Mouse (Mus musculus) neural tube, embryonic 12.5 days (tissue): ENCODE results near the gene Cib1. TPM values are rescaled to one million over a fixed set of nuclear protein-coding genes. Genes with fewer than 3 reads are reported as not detected.
A peak's percentile ranks its signal among the peaks of the same experiment; 100 is the strongest.

Experiments
- ATAC-seq: fragments of 200-750 bp; cut with Nextera tagmentation; 2 replicates; pipeline ENCODE4 v1.8.0; 2017; ENCODE audit warnings: low read depth, mild to moderate bottlenecking, moderate TSS enrichment, moderate library complexity; ENCODE audit not compliant: low FRiP score
- H3K27ac ChIP-seq: fragments of 300-500 bp; sonication (generic); 2 replicates; pipeline ENCODE4 v1.5.1; 2016
- H3K27me3 ChIP-seq: fragments of 300-500 bp; sonication (generic); replicated peaks from 2 replicates; pipeline ENCODE4 v1.6.1; 2016; ENCODE audit warnings: mild to moderate bottlenecking
- H3K36me3 ChIP-seq: fragments of 300-500 bp; sonication (generic); 2 replicates; pipeline ENCODE4 v1.6.1; 2016; ENCODE audit warnings: mild to moderate bottlenecking
- H3K4me1 ChIP-seq: fragments of 300-500 bp; sonication (generic); 2 replicates; pipeline ENCODE4 v1.6.1; 2016
- H3K4me2 ChIP-seq: fragments of 300-500 bp; sonication (generic); replicated peaks from 2 replicates; pipeline ENCODE4 v1.6.1; 2016; ENCODE audit warnings: mild to moderate bottlenecking
- H3K4me3 ChIP-seq: fragments of 300-500 bp; sonication (generic); 2 replicates; pipeline ENCODE4 v1.5.1; 2016
- H3K9ac ChIP-seq: fragments of 300-500 bp; sonication (generic); 2 replicates; pipeline ENCODE4 v1.6.1; 2016; ENCODE audit warnings: mild to moderate bottlenecking
- H3K9me3 ChIP-seq: fragments of 300-500 bp; sonication (generic); 2 replicates; pipeline ENCODE4 v1.6.1; 2016; ENCODE audit warnings: mild to moderate bottlenecking
- WGBS: fragments of 180-500 bp; shearing (Covaris S2); methylation state at CpG from one replicate; pipeline ENCODE4 v1.1.7; 2016; 5-methylcytosine and 5-hydroxymethylcytosine counted together
- polyA plus RNA-seq: library from polyadenylated mRNA; unstranded; fragments of >200 nt; fragmentation: Nextera tagmentation; extraction: Ambion mirVana; gene quantifications from 2 replicates; pipeline ENCODE4 v1.2.1, GENCODE M21; 2016

Gene Cib1
- polyA plus RNA-seq, 1 experiment from 2014 or later, result 43.1 TPM

DNA sequence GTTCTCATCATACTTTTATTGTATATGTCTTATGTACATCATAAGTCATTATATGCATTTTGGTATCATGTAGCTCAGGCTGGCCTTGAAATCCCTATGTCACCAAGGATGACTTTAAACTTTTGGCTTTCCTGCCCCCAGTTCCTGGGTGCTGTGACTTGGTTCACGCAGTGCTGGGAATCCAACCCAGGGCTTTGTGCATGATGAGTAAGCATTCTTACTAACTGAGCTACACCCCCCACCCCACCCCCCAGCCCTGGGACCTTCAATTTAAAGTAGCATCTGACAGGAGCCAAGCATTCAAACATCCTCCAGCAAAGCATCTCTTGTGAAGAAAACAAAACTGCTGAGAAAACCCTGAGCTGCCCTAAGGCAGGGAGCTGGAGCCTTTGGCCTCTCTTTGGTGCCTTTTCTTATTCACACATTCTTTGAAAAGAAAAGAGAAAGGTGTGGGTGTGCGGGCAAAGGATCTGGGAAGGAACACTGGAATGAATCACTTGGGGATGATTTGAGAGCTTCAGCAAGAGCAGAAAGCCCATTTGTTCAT is 44.0 kb downstream of the Cib1 start:
- WGBS, result 65% methylated on average over 2 of the region's 2 CpGs
- no peak for ATAC-seq
- H3K9ac ChIP-seq, result no peak overlapping the region
- peaks cover 63% of the 10 kb centered on the region for H3K4me1 ChIP-seq
- 0 out of 2 replicates have a peak overlapping the region, but pooled peaks have one; percentile 38 for H3K27ac ChIP-seq
- H3K4me2 ChIP-seq, result peak overlapping the region; percentile 24; the same call in 1 of the 2 replicates
- H3K36me3 ChIP-seq, result no peaks in the 10 kb centered on the region
- no peaks in the 10 kb centered on the region for H3K27me3 ChIP-seq
- no peak overlapping the region for H3K4me3 ChIP-seq
- H3K9me3 ChIP-seq, result no peaks in the 10 kb centered on the region

DNA sequence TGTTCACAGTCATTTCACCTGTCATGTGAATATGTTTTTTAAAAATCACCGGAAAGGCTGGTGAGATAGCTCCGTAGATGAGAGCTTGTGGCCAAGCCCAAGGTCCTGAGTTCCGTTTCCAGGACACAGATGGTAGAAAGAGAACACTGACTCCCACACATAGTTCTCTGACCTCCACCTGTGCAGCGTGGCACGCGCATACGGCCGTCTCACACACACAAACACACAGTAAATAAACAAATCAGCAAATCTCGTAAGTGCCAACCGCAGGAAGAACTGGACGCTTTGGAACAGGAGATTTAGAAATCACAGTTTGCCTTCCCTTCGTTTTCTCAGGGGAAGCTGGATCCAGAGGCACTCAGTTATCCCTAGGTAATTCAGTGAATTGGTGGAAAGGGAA is 45.1 kb downstream of the Cib1 start:
- no peak for ATAC-seq
- Histone ChIP-seq H3K4me2 (peak overlapping the region; percentile 79), H3K27ac (peak overlapping the region; percentile 57; the same call in 1 of the 2 replicates), H3K9ac (peak overlapping the region; percentile 61; the same call in 1 of the 2 replicates), H3K9me3 (no peaks in the 10 kb centered on the region), H3K27me3 (no peaks in the 10 kb centered on the region), H3K4me1 (peaks cover 57% of the 10 kb centered on the region), H3K36me3 (no peaks in the 10 kb centered on the region), H3K4me3 (peak overlapping the region; percentile 46)
- 66% methylated on average over 12 of the region's 12 CpGs for WGBS

DNA sequence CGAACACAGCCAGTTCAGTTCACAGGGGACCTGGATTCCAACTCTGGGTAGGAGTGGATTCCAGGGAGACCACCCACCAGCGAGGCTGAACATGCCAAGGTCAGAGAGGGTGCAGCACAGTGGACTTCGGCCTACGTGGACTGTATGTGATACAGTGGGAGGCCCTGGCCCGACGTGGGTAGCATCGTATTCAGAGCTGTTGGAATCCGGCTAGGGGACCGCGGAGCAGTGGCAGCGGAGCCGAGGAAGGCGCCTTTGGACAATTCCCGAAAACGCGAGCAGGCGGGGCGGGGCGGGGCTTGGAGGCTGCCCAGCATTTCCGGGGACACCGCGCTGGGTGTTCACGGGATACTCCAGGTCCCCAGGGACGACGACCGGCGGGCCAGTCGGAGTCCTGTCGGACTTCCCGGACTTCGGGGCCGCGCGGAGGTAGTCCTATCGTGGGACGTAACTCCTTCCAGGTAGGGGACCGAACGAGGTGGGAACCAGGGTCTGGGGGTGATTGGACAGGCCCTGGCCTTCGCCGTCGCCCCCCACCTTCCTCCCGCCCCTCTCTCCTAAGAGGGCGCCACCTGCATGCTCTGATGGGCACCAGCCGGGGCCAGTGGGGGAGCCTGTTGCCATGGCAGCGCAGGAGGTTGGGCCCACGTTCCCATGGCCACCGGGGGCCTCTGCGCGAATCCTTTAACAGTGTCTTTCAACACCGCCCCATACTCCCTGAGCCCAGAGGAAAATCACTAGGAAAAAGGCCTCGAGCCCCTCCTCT is 45.9 kb downstream of the Cib1 start, which contains the start of gene Sema4b:
Gene Sema4b (plus strand): TSS at position 311 of the 766 bp plus-strand sequence.
- H3K9me3 ChIP-seq, result no peaks in the 10 kb centered on the region
- H3K27me3 ChIP-seq, result no peaks in the 10 kb centered on the region
- H3K4me2 ChIP-seq, result peak within 1 kb of the TSS; percentile 79
- peak within 1 kb of the TSS; percentile 61 for H3K9ac ChIP-seq
- H3K36me3 ChIP-seq, result no peaks in the 10 kb centered on the region
- ATAC-seq, result peak; percentile 88
- peak within 1 kb of the TSS; percentile 46 for H3K4me3 ChIP-seq
- peak within 1 kb of the TSS; percentile 57; the same call in 1 of the 2 replicates for H3K27ac ChIP-seq
- H3K4me1 ChIP-seq, result peaks cover 49% of the 10 kb centered on the region
- WGBS, result under 1% methylated on average over 51 of the region's 51 CpGs

DNA sequence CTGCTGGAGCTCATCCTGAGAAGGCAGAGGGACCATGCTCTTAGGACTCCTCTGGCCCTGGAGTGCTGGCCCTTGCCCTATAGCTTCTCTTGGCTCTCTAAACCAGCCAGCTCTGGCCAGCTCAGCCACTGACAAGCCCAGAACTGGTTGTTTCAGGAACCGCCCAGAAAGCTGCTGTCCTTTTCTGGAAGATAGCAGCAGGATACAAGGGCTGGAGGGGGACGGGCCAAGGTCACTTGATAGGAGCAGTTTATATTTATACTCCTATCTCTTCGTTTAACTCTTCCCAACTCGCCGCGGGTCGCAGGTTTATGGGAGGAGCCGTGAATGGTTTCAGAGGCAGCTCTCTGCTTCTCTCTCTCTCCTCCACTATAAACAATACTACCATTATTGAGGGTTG is 46.6 kb downstream of the Cib1 start:
- Histone ChIP-seq H3K36me3 (no peaks in the 10 kb centered on the region), H3K4me2 (peak overlapping the region; percentile 79), H3K9ac (no peak overlapping the region; the same call in 1 of the 2 replicates), H3K9me3 (no peaks in the 10 kb centered on the region), H3K27ac (no peak overlapping the region), H3K4me1 (peaks cover 43% of the 10 kb centered on the region), H3K4me3 (no peak overlapping the region), H3K27me3 (no peaks in the 10 kb centered on the region)
- WGBS, result 12% methylated on average over 8 of the region's 8 CpGs
- no peak for ATAC-seq

DNA sequence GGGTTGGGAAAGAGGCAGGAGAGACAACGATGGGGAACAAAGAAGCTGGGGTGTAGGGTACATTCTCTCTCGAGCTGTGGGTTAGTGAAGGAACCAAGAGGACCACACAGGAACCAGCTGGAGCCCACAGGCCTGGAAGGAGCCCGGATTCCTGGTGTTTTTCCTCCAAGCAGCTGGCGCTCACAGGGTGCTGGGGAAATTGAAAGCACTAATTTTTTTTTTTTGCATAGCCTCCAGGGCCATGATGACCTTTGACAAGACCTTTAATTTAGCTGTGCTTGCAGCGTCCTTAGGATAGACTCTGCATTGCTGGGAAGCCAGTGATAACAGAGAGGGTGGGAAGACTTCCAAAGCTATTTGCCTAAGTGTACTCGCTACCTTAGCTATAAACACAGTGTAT is 47.6 kb downstream of the Cib1 start:
- H3K9ac ChIP-seq, result no peak overlapping the region
- ATAC-seq, result no peak
- 55% methylated on average over 6 of the region's 6 CpGs for WGBS
- H3K4me1 ChIP-seq, result peaks cover 37% of the 10 kb centered on the region
- H3K27me3 ChIP-seq, result no peaks in the 10 kb centered on the region
- no peaks in the 10 kb centered on the region for H3K9me3 ChIP-seq
- no peak overlapping the region for H3K4me2 ChIP-seq
- H3K36me3 ChIP-seq, result no peaks in the 10 kb centered on the region
- no peak overlapping the region for H3K4me3 ChIP-seq
- no peak overlapping the region for H3K27ac ChIP-seq

DNA sequence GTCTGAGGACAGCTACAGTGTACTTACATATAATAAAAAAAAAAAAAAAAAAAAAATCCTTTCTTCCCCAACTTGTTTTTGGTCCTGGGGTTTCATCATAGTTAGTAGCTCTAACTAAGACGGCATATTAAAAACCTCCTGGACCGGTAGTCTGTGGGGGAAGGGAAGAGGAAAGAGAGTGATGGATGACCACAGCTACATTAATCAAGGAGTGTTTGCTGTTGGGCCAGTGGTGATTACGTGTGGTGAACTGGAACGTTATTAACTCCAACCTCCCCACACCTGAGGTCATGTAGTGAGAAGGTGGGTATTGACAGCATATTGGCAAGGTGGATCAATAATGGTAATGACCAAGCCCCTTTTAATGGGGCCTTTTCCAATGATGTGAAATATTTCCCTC is 48.1 kb downstream of the Cib1 start:
- Histone ChIP-seq H3K4me2 (no peak overlapping the region), H3K27ac (no peak overlapping the region), H3K36me3 (no peaks in the 10 kb centered on the region), H3K27me3 (no peaks in the 10 kb centered on the region), H3K9ac (no peak overlapping the region), H3K4me3 (no peak overlapping the region), H3K4me1 (peaks cover 33% of the 10 kb centered on the region), H3K9me3 (no peaks in the 10 kb centered on the region)
- WGBS, result 55% methylated on average over 4 of the region's 4 CpGs
- ATAC-seq, result no peak

DNA sequence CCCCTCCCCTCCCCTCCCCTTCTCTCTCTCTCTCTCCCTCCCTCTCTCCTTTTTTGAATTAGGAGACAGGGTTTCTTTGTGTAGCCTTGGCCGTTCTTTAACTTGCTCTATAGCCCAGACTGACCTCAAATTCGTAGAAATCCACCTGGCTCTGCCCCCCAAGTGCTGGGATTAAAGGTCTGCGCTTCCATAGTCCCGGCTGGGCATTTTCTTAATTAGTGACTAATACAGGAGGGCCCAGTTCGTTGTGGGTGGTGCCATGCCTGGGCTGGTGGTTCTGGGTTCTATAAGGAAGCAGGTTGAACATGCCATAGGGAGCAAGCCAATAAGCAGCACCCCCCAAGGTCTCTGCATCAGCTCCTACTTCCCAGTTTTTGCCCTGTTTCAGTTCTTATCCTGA is 48.6 kb downstream of the Cib1 start:
- Histone ChIP-seq H3K36me3 (no peaks in the 10 kb centered on the region), H3K9me3 (no peaks in the 10 kb centered on the region), H3K4me3 (no peak overlapping the region), H3K27me3 (no peaks in the 10 kb centered on the region), H3K4me2 (no peak overlapping the region), H3K27ac (no peak overlapping the region), H3K9ac (no peak overlapping the region), H3K4me1 (peaks cover 27% of the 10 kb centered on the region)
- WGBS, result 46% methylated on average over 5 of the region's 5 CpGs
- ATAC-seq, result no peak

DNA sequence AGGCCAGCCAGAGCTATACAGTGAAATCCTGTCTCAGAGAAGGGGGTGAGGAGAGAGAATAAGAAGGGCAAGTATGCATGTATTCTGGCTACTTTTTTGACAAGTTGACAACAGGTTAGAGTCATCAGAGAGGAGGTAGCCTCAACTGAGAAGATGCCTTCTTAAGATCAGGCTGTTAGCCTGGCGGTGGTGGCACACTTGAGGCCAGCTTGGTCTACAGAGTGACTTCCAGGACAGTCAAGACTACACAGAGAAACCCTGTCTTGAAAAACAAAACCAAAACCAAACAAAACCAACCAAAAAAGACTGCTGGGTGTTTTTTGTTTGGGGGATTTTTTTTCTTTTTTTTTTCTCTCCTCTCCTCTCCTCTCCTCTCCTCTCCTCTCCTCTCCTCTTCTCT is 49.1 kb downstream of the Cib1 start:
- H3K9me3 ChIP-seq, result no peaks in the 10 kb centered on the region
- no peak overlapping the region for H3K9ac ChIP-seq
- no peak overlapping the region for H3K27ac ChIP-seq
- peaks cover 22% of the 10 kb centered on the region for H3K4me1 ChIP-seq
- no peaks in the 10 kb centered on the region for H3K27me3 ChIP-seq
- no peak for ATAC-seq
- no peak overlapping the region for H3K4me2 ChIP-seq
- no peak overlapping the region for H3K4me3 ChIP-seq
- WGBS, result 89% methylated on average over 1 of the region's 1 CpGs
- no peaks in the 10 kb centered on the region for H3K36me3 ChIP-seq

DNA sequence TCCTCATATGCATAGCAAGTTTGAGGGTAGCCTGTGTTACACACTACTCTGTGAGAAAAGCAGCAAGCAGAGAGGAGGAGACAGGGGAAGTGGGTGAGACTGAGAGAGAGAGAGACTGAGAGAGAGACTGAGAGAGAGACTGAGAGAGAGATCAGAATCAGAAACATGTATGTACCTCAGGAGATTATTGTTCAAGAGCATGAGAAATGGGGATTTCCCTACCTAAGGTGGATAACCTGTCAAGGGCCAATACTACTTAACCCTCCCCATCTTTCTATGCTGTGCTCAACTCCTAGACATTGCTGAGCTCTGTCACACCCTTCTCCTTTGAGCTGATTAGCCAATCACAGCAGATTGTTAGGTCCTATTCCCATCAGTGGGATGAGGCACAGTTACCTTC is 50.5 kb downstream of the Cib1 start:
- H3K27ac ChIP-seq, result no peak overlapping the region
- H3K36me3 ChIP-seq, result no peaks in the 10 kb centered on the region
- H3K4me3 ChIP-seq, result no peak overlapping the region
- ATAC-seq, result no peak
- H3K4me2 ChIP-seq, result no peak overlapping the region
- peaks cover 9% of the 10 kb centered on the region for H3K4me1 ChIP-seq
- H3K27me3 ChIP-seq, result no peaks in the 10 kb centered on the region
- H3K9ac ChIP-seq, result no peak overlapping the region
- no peaks in the 10 kb centered on the region for H3K9me3 ChIP-seq

DNA sequence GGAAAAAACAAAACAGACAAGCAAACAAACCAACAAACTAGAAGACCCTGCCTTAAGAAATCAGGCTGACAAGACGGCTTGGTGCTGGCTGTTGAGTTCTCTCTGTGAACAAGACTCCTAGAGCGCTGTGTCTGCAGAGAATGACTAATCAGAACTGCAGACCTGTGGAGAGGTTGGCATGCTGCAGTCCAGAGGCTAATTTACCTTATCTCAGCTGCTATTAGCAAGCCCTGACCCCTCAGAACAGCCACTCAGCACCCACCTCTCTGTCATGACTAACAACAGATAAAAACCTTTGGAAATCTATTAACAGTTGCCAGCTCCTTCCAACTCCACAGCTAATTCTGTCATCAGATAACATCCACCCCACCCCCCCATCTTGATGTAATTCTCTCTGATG is 51.5 kb downstream of the Cib1 start:
- WGBS, result 74% methylated on average over 2 of the region's 2 CpGs
- H3K9ac ChIP-seq, result no peak overlapping the region
- no peaks in the 10 kb centered on the region for H3K27me3 ChIP-seq
- no peaks in the 10 kb centered on the region for H3K9me3 ChIP-seq
- no peak overlapping the region for H3K27ac ChIP-seq
- H3K4me2 ChIP-seq, result no peak overlapping the region
- no peak for ATAC-seq
- no peaks in the 10 kb centered on the region for H3K4me1 ChIP-seq
- no peak overlapping the region for H3K4me3 ChIP-seq
- H3K36me3 ChIP-seq, result no peaks in the 10 kb centered on the region

DNA sequence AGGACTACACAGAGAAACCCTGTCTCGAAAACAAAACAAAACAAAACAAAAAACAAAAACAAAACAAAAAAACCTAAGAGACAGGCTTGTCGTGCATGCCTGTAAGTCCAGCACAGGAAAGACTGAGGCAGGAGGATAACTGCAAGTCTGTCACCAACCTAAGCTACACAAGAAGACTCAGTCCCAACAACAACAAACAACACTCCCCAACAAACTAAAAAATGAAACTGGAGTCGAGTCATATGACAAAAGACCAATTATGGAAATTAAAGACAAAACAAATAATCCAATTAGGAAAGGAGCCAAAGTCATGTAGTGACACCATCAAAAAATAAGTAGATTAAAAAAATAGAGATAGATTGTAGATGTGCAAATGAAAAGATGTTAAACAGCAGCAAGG is 52.4 kb downstream of the Cib1 start:
- no peaks in the 10 kb centered on the region for H3K27me3 ChIP-seq
- H3K9me3 ChIP-seq, result no peaks in the 10 kb centered on the region
- 82% methylated on average over 3 of the region's 3 CpGs for WGBS
- no peak overlapping the region for H3K4me2 ChIP-seq
- no peak overlapping the region for H3K4me3 ChIP-seq
- no peaks in the 10 kb centered on the region for H3K36me3 ChIP-seq
- no peak for ATAC-seq
- H3K9ac ChIP-seq, result no peak overlapping the region
- no peak overlapping the region for H3K27ac ChIP-seq
- H3K4me1 ChIP-seq, result no peaks in the 10 kb centered on the region

DNA sequence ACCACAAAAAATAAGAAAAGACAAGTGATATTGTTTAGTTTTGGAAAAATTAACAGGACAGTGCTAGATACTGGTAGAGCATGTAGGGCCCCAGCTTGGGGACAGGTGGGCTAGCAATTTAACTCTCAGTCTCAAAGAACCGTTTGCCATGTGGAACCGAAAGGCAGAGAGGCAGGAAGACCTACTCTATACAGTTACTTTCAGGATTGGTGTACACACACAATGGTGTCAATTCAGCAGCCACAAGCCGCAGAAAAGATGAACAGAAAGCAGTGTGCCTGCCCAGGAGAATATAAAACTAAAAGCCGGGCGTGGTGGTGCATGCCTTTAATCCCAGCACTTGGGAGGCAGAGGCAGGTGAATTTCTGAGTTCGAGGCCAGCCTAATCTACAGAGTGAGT is 52.8 kb downstream of the Cib1 start:
- WGBS, result 85% methylated on average over 6 of the region's 6 CpGs
- Histone ChIP-seq H3K27ac (no peak overlapping the region), H3K36me3 (no peaks in the 10 kb centered on the region), H3K27me3 (no peaks in the 10 kb centered on the region), H3K4me2 (no peak overlapping the region), H3K9ac (no peak overlapping the region), H3K4me3 (no peak overlapping the region), H3K4me1 (no peaks in the 10 kb centered on the region), H3K9me3 (no peaks in the 10 kb centered on the region)
- no peak for ATAC-seq

DNA sequence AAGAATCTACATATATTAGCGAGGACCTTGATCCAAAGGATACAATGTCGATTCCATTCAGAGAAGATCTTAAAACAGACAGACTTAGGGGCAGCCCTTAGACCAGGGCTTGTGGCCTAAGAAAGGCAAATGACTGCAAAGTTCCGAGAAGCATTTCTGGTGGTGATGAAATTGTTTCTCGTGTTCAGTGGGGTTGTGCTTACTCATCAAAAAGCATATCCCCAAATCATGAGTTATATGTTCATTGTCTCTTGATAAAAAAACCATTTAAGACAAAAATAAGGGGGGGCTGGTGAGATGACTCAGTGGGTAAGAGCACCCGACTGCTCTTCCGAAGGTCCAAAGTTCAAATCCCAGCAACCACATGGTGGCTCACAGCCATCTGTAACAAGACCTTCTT is 53.3 kb downstream of the Cib1 start:
- no peaks in the 10 kb centered on the region for H3K9me3 ChIP-seq
- H3K4me3 ChIP-seq, result no peak overlapping the region
- ATAC-seq, result no peak
- no peaks in the 10 kb centered on the region for H3K4me1 ChIP-seq
- no peak overlapping the region for H3K4me2 ChIP-seq
- H3K27me3 ChIP-seq, result no peaks in the 10 kb centered on the region
- no peaks in the 10 kb centered on the region for H3K36me3 ChIP-seq
- no peak overlapping the region for H3K9ac ChIP-seq
- 92% methylated on average over 6 of the region's 6 CpGs for WGBS
- no peak overlapping the region for H3K27ac ChIP-seq
